Mouse (Mus musculus) megakaryocyte-erythroid progenitor cell, adult 5 weeks (primary cell): ENCODE results near the gene Gm14440. TPM values are rescaled to one million over a fixed set of nuclear protein-coding genes. Genes with fewer than 3 reads are reported as not detected.

Source experiments
- polyA plus RNA-seq: library from polyadenylated mRNA; stranded (reverse); fragments of >175 nt; gene quantifications from 2 replicates; pipeline ENCODE4 v1.2.3, GENCODE M21; 2012

Gm14440 gene
- polyA plus RNA-seq, result 0.06 and 0.29 TPM in 2 replicates

DNA sequence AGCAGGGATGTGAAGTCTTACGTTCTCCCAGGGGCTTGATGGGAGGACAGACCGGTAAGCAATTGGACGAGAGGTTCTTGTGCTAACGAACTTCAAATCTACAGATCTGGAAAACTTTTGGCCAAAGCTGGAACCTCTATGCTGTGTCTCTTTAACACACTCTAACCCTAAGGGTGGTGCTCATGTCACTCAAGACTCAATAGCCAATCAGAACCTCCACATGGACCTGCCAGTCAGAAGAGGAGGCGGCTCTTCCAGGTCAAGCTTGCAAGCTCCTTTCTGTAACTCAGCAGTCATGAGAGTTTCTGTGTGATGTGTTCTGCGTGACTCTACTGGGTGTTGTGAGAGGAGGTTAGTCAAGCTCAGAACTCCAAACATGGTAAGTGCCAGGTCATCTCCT is at the start of gene Gm14440:
TSS of gene Gm14440 (plus strand) at position 301 of the 400 bp plus-strand sequence.

Other genes with a start within 250 kb of the Gm14440 start
- not detected in 2 replicates for gene Gm14393, start 207.3 kb upstream of the Gm14440 start, polyA plus RNA-seq
- 0.18 TPM in 1 of 2 replicates, not detected in the other for gene Gm14399, start 133.1 kb upstream of the Gm14440 start, polyA plus RNA-seq
- 0.02 TPM in 1 of 2 replicates, not detected in the other for gene Gm14443, start 99.3 kb upstream of the Gm14440 start, polyA plus RNA-seq
- gene Gm14391, start 68.2 kb upstream of the Gm14440 start, polyA plus RNA-seq, result 0.53 and 1.2 TPM in 2 replicates
- gene Gm4631, start 63.1 kb downstream of the Gm14440 start, polyA plus RNA-seq, result 0.35 and 0.51 TPM in 2 replicates
- 0.63 and 0.94 TPM in 2 replicates for gene Zfp968, start 97.3 kb downstream of the Gm14440 start, polyA plus RNA-seq
- gene Gm4724, start 160.7 kb downstream of the Gm14440 start, polyA plus RNA-seq, result 0.45 and 0.82 TPM in 2 replicates
- 0.26 and 0.73 TPM in 2 replicates for gene Zfp965, start 194.9 kb downstream of the Gm14440 start, polyA plus RNA-seq